Mouse (Mus musculus) megakaryocyte, embryonic 14.5 days (primary cell): ENCODE data around the gene Tdg.

Experiments used
- FLI1 ChIP-seq: IDR thresholded peaks from 2 replicates; pipeline ENCODE4 v1.6.1; 2012; ENCODE audit warnings: low read length, inconsistent platforms, mixed read lengths
- GATA1 ChIP-seq: IDR thresholded peaks from 3 replicates; pipeline ENCODE4 v1.6.1; 2012; ENCODE audit warnings: mixed read lengths, low read length, inconsistent platforms, borderline replicate concordance

DNA sequence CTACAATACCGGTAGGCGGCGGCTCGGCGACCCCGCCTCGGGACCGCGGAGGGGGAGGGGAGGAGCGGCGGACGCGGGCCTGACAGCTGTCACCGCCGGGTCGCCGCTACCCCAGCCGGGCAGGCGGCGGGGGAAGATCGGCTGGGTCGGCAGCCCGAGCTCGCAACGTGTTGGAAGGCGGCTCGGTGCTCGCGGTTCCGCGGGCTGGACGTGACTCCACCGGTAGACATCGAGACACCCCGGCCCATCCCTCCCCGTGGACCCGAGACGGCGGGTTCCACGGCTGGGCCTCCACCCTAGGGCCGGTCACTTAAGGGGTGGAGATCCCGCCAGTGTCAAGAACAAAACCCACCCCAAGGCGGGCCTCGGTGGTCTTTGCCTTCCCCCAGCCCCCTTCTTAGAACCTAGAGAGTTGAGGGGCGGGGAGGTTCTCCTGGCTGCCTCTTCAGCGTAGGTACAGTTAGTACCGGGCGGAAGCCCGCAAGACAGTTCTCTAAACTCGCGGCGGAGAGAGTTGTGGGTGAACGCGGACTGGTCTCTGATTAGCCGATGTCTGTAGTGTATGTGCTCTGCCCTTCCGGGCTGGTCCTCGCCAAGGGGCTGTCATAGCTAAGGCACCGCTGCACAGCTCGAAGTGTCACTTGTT, 69.8 kb downstream of the Tdg start:
- TF ChIP-seq GATA1 = no peak
- TF ChIP-seq FLI1 = no peak
